Mouse (Mus musculus) heart, postnatal 0 days (tissue): ENCODE measurements around the gene Fam205a1. TPM values are rescaled to one million over a fixed set of nuclear protein-coding genes. Genes with fewer than 3 reads are reported as not detected.

Source experiments
- ATAC-seq: fragments of 200-750 bp; cut with Nextera tagmentation; 2 replicates; pipeline ENCODE4 v1.8.0; 2017; ENCODE audit warnings: low read depth, moderate number of reproducible peaks, moderate library complexity; ENCODE audit not compliant: insufficient read depth
- DNase-seq: peaks from one replicate; pipeline ENCODE4 v3.0.0-alpha.2; 2016; ENCODE audit warnings: low spot score
- H3K27ac ChIP-seq: fragments of 300-500 bp; sonication (generic); 2 replicates; pipeline ENCODE4 v1.5.1; 2014; ENCODE audit warnings: low read depth, mild to moderate bottlenecking
- H3K27me3 ChIP-seq: fragments of 300-500 bp; sonication (generic); 2 replicates; pipeline ENCODE4 v1.6.1; 2014; ENCODE audit warnings: low read length, mixed read lengths; ENCODE audit not compliant: control insufficient read depth, insufficient read depth
- H3K36me3 ChIP-seq: fragments of 300-500 bp; sonication (generic); replicated peaks from 2 replicates; pipeline ENCODE4 v1.6.1; 2014; ENCODE audit warnings: low read length, mixed read lengths; ENCODE audit not compliant: control insufficient read depth, insufficient read depth
- H3K4me1 ChIP-seq: fragments of 300-500 bp; sonication (generic); 2 replicates; pipeline ENCODE4 v1.6.1; 2014; ENCODE audit warnings: antibody characterized with exemption; ENCODE audit not compliant: control insufficient read depth, insufficient read depth
- H3K4me2 ChIP-seq: fragments of 300-500 bp; sonication (generic); 2 replicates; pipeline ENCODE4 v1.6.1; 2014; ENCODE audit warnings: low read depth, mild to moderate bottlenecking, low read length, moderate library complexity
- H3K4me3 ChIP-seq: fragments of 300-500 bp; sonication (generic); 2 replicates; pipeline ENCODE4 v1.5.1; 2014; ENCODE audit warnings: low read depth, low read length
- H3K9ac ChIP-seq: fragments of 300-500 bp; sonication (generic); replicated peaks from 2 replicates; pipeline ENCODE4 v1.6.1; 2014; ENCODE audit warnings: low read depth, low read length, mixed read lengths
- H3K9me3 ChIP-seq: fragments of 300-500 bp; sonication (generic); replicated peaks from 2 replicates; pipeline ENCODE4 v1.6.1; 2016; ENCODE audit warnings: low read length; ENCODE audit not compliant: control insufficient read depth
- CTCF ChIP-seq: IDR thresholded peaks from 2 replicates; pipeline ENCODE4 v1.5.1; 2016; ENCODE audit warnings: antibody characterized with exemption, control low read depth, low read depth
- EP300 ChIP-seq: IDR thresholded peaks from 2 replicates; pipeline ENCODE4 v1.6.1; 2016; ENCODE audit warnings: antibody characterized with exemption, low read depth
- WGBS: fragments of 180-500 bp; shearing (Covaris S2); extraction: QIAGEN DNeasy Blood & Tissue Kit; methylation state at CpG from one replicate; pipeline ENCODE4 v1.1.7; 2014; 5-methylcytosine and 5-hydroxymethylcytosine counted together
- polyA plus RNA-seq: library from polyadenylated mRNA; unstranded; fragments of >200 nt; fragmentation: Nextera tagmentation; extraction: Ambion mirVana; gene quantifications from 2 replicates; pipeline ENCODE4 v1.2.1, GENCODE M21; 2015
- total RNA-seq: library from RNA; depleted of rRNA; stranded (reverse); fragments of >200 nt; gene quantifications from 2 replicates; pipeline ENCODE4 v1.2.3, GENCODE M21; 2014; ENCODE audit warnings: low replicate concordance

Gene Fam205a1
- total and polyA plus RNA-seq, 2 experiments from 2014 or later: not detected

DNA sequence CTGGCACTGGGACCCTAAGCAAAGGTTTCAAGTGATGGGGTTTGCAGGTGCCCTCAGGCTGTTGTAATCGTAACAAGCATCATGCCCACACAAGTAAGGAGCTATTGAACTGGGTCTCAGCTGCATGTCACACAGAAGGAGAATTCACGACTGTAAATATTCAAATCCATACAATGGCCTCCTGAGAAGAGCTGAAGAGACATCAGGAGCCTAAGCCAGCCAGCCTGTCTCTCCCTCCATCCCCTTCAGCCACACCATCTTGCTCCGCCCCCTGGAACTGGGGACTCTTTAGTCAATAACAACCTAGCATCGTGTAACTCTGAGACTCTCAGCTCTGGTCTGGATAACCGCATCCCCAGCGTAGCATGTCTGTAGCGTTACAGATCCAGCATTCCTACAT, 37.5 kb upstream of the Fam205a1 start:
- DNase-seq (no peak), ATAC-seq (no peak)
- Histone ChIP-seq H3K27me3 (no peaks in the 10 kb centered on the region), H3K9me3 (no peaks in the 10 kb centered on the region), H3K27ac (no peak overlapping the region), H3K9ac (no peak overlapping the region), H3K4me1 (no peaks in the 10 kb centered on the region), H3K36me3 (no peaks in the 10 kb centered on the region), H3K4me2 (no peak overlapping the region), H3K4me3 (no peak overlapping the region)
- TF ChIP-seq EP300 (no peak), CTCF (no peak)
- WGBS: 61% methylated on average over 7 of the region's 7 CpGs

DNA sequence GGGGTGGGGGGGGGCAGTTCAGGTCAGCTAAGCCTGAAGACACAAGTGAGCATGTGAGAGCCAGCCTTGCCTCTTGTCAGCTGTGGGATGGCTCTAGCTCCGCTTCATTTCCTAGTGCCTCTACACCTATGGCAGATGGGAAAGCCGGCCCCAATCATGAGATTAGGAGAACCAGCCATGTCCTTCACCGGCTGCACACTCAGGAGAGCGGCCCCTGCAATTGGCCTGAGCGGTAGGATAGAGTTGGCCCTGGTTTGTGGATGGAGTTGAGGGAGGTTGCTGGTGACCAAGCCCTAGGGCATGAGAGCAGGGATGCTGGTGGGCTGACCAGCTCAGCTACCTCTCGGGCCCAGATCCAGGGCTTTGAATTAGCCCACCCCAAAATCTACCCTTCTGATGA, 35.1 kb upstream of the Fam205a1 start:
- Histone ChIP-seq H3K27me3 (no peaks in the 10 kb centered on the region), H3K27ac (no peak overlapping the region), H3K4me2 (no peak overlapping the region), H3K9ac (no peak overlapping the region), H3K4me3 (no peak overlapping the region), H3K9me3 (no peaks in the 10 kb centered on the region), H3K4me1 (no peaks in the 10 kb centered on the region), H3K36me3 (no peaks in the 10 kb centered on the region)
- WGBS: 81% methylated on average over 6 of the region's 6 CpGs
- DNase-seq: no peak
- no peak for TF ChIP-seq EP300
- TF ChIP-seq CTCF: no peak
- ATAC-seq: no peak

DNA sequence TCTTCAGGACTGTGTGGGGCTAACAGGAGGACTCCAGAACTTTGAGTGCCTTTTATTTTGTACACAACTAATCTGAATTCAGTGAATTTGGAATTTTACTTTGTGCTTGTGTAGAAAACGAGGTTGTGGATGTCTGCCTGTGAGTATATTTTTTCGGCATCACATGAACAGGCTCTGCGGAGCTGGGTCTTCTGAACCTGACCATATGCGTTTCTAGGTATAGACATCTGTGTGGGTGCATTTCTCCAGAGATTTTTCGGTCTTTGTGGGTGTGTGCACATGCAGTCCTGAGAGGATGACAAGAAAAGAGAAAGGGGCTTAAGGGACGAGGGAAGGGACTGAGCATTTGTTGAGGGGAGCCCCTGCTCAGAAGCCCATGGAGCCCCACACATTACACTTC, 33.2 kb upstream of the Fam205a1 start:
- no peak overlapping the region for H3K4me3 ChIP-seq
- ATAC-seq (no peak), DNase-seq (no peak)
- no peak overlapping the region for H3K27ac ChIP-seq
- H3K4me1 ChIP-seq: no peaks in the 10 kb centered on the region
- TF ChIP-seq EP300: no peak
- no peak for TF ChIP-seq CTCF
- H3K9me3 ChIP-seq: no peaks in the 10 kb centered on the region
- H3K36me3 ChIP-seq: no peaks in the 10 kb centered on the region
- 84% methylated on average over 6 of the region's 6 CpGs for WGBS
- no peak overlapping the region for H3K4me2 ChIP-seq
- no peaks in the 10 kb centered on the region for H3K27me3 ChIP-seq
- H3K9ac ChIP-seq: no peak overlapping the region

DNA sequence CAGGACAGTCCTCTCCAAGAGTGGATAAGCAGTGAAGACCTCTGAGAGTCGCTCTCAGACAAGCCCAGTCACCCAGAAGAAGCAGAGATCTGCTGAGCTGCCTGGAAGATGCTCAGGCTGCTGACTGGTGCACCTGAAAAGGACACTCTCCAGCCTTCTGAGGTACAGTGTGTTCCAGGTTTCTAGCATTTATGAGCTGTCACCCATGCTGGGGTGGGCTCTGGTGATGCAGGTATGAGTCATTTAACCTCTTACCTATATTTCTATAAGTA, 26.9 kb upstream of the Fam205a1 start:
- Histone ChIP-seq H3K4me3 (no peak overlapping the region), H3K9me3 (no peaks in the 10 kb centered on the region), H3K4me1 (no peaks in the 10 kb centered on the region), H3K36me3 (no peaks in the 10 kb centered on the region), H3K9ac (no peak overlapping the region), H3K4me2 (no peak overlapping the region), H3K27ac (no peak overlapping the region), H3K27me3 (no peaks in the 10 kb centered on the region)
- DNase-seq (no peak), ATAC-seq (no peak)
- no peak for TF ChIP-seq CTCF
- no peak for TF ChIP-seq EP300
- 50% methylated on average over 1 of the region's 1 CpGs for WGBS

DNA sequence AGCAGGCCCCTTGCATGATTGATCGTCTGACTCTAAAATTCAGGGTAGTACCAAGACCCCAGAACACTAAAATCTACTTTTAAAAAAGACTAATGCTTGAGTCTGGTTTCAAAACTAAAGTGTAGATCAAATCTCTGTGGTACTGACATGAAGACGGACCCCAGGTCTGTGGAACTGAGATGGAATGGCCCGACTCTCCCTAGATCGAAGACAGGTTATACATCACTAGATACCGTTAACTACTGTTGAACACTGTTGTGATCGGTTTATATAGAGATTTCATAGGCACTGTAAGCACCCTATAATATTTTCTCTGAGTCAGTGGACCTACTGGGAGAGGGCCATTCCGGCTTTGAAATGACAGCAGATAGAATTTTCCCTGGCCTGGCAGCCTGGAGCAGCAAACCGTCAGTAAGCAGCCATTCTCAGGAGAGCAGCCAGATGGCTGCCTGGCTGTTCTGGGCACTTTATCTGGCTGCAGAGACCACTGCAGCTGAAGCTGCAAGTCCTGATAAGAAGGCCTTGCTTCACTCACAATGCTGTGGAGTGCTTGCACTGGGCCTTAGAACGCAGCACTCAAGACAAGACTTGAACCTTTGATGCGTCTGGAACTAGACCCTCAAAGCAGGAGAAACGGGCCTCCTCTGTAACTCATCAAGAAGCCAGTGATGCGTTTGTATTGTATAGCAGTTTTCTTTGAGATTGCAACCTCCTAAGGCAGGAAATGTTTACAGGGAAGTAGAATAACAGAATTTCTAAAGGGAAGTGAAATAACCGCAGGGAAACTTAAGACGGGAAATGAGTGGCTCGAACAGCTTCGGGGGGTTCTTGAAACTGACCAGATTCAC, 26.4 kb upstream of the Fam205a1 start:
- DNase-seq: no peak
- no peaks in the 10 kb centered on the region for H3K4me1 ChIP-seq
- H3K9ac ChIP-seq: no peak overlapping the region
- no peaks in the 10 kb centered on the region for H3K36me3 ChIP-seq
- H3K9me3 ChIP-seq: no peaks in the 10 kb centered on the region
- 51% methylated on average over 16 of the region's 16 CpGs for WGBS
- no peak overlapping the region for H3K27ac ChIP-seq
- H3K27me3 ChIP-seq: no peaks in the 10 kb centered on the region
- TF ChIP-seq CTCF (peak; percentile 8; the same call in 1 of the 2 replicates), EP300 (no peak)
- no peak for ATAC-seq
- H3K4me3 ChIP-seq: no peak overlapping the region
- no peak overlapping the region for H3K4me2 ChIP-seq

DNA sequence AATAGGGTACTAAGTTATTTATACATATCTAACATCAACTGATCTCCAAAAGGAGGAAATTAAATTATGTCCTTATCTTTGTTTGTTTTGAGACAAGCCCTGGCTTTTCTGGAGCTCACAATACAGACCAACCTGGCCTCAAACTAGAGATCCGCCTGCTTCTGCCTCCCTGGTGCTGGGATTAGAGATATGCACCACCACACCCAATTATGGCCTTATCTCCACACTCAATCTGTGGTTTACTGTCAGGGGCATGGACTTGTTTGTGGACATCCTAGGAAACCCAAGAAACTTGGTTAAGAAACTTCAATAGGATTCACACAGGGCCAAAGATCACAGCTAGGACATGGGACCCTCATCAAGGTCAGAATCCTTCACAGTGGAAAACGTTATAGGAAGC, 24.0 kb upstream of the Fam205a1 start:
- Histone ChIP-seq H3K36me3 (no peaks in the 10 kb centered on the region), H3K4me3 (no peak overlapping the region), H3K27ac (no peak overlapping the region), H3K27me3 (no peaks in the 10 kb centered on the region), H3K4me1 (no peaks in the 10 kb centered on the region), H3K9me3 (no peaks in the 10 kb centered on the region), H3K9ac (no peak overlapping the region), H3K4me2 (no peak overlapping the region)
- 79% methylated on average over 2 of the region's 2 CpGs for WGBS
- DNase-seq (no peak), ATAC-seq (no peak)
- TF ChIP-seq CTCF (no peak), EP300 (no peak)
